Mouse (Mus musculus): ENCODE data around the gene Olfr1393. TPM values are rescaled to one million over a fixed set of nuclear protein-coding genes. Genes with fewer than 3 reads are reported as not detected.
"Not testable (repeated sequence)": the region's sequence is repeated elsewhere in the genome, so short reads cannot be mapped to it uniquely, and the experiment has no call there.

Olfr1393 gene
- total RNA-seq, 2 experiments from 2014 or later: not detected

DNA sequence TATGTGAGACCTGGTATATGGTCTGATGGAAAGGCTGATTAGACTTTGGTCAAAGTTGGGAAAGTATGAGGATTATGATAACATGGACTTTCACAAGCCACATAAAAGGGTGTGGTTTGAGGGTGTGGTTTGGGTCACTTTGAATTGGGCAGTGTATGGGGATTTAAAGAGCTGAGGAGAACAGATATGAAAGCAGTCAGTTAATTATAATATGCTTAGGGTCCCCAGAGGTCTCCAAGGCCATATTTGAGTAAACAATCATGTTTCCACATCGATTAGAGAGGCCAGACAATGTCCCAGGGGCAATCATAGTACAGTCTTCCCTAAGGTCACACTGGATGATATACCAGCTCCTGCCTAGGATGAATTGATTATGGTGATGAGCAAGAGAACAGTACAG lies 6.9 kb downstream of the Olfr1393 start, which contains the start of gene Olfr1392:
TSS of gene Olfr1392 (plus strand) at position 301 of the 400 bp plus-strand sequence.
- ATAC-seq (replicated peaks; ENCODE audit: low FRiP score, poor library complexity, severe bottlenecking): not testable (repeated sequence)

DNA sequence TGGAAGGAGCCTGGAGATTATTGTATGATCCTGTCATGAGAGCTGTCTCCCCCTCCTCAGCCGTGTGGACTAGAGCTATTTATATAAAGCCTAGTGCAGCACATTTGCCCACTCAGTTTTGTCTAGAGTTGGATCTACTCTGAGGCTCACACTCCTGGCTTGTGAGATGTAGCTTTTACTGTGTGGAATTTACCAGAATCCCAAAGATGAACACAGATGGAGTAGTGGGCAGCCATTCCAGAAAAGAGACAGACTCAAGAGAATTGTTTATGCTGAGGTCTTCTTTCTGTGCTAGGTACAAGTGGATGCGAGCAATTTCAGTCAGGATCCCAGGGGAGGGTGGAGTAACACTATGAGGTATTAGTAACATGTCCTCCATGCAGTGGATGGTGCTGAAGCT lies 9.1 kb downstream of the Olfr1393 start:
- no peak for ATAC-seq (replicated peaks; ENCODE audit: low FRiP score, poor library complexity, severe bottlenecking)

DNA sequence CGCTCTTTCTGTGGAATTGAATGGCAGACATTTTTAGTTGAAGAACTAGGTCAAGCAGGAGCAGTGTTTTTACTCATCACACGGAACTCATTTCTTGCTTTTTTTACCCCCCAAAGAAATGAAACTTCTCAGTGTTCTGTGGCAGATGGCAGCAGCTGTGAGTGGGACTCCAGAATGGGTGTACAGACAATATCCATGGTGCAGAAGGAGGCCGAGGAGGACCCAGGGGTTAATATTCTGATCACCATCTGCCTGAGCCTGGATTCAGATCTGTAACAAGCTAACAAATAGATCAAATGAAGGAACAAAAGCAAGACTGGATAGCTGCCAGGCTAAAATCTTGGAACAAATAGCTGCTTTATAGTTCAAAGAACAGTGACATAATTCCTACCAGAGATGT lies 14.7 kb downstream of the Olfr1393 start:
- ATAC-seq (replicated peaks; ENCODE audit: low FRiP score, poor library complexity, severe bottlenecking): no peak

DNA sequence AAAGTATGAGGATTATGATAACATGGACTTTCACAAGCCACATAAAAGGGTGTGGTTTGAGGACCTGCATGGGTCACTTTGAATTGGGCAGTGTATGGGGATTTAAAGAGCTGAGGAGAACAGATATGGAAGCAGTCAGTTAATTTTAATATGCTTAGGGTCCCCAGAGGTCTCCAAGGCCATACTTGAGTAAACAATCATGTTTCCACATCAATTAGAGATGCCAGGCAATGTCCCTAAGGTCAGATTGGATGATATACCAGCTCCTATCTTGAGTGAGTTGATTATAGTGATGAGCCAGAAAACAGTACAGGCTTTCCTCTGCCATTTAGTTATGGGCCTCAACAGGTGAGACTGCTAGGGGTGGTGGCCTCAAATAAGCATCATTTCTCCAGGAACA lies 26.3 kb downstream of the Olfr1393 start, which contains the start of gene Olfr10:
TSS of gene Olfr10 (plus strand) at position 301 of the 400 bp plus-strand sequence.
- ATAC-seq (replicated peaks; ENCODE audit: low FRiP score, poor library complexity, severe bottlenecking): no peak

DNA sequence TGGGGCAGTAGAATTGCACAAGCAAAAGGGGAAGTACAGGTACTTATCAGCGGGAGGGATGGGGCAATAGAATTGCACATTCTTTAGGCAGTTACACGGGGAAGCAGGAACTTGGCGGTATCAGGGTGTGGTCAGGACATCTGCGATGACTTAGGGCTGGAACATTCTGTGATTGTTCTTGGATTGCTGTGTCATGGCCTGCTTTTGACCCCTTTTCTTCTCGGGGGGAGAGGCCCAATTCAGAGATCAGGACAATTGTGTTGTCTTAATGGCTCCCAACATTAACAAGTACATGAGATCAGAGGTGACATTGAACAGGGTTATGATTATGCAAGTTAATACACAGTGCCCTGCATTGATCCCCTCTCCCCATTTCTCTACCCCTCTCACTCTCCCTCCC lies 30.4 kb downstream of the Olfr1393 start:
- ATAC-seq (replicated peaks; ENCODE audit: low FRiP score, poor library complexity, severe bottlenecking): not testable (repeated sequence)

DNA sequence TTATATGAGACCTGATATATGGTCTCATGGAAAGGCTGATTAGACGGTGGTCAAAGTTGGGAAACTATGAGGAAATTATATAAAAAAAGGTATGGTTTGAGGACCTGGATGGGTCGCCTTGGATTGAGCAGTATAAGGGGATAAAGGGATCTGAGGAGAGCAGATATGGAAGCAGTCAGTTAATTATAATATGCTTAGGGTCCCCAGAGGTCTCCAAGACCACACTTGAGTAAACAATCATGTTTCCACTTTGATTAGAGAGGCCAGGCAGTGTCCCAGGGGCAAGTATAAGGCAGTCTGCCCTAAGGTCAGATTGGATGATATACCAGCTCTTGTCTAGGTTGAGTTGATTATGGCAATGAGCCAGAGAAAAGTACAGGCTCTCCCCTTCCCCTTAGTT lies 44.3 kb downstream of the Olfr1393 start, which contains the start of gene Olfr1391:
TSS of gene Olfr1391 (plus strand) at position 301 of the 400 bp plus-strand sequence.
- no peak for ATAC-seq (replicated peaks; ENCODE audit: low FRiP score, poor library complexity, severe bottlenecking)

DNA sequence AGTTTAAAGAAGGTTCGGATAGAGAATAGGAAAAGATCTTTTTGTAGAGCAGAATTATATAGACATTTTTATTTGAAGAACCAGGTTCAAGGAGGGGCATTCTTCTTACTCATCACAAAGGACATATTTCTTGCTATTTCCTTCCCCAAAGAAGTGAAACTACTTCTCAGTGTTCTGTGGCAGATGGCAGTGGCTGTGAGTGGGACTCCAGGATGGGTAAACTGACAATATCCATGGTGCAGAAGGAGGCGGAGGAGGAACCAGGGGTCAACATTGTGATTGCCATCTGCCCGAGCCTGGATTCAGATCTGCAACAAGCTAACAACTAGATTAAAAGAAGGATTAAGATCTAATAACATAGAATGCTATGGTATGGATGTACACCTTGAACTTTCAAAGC lies 48.6 kb downstream of the Olfr1393 start:
- no peak for ATAC-seq (replicated peaks; ENCODE audit: low FRiP score, poor library complexity, severe bottlenecking)

DNA sequence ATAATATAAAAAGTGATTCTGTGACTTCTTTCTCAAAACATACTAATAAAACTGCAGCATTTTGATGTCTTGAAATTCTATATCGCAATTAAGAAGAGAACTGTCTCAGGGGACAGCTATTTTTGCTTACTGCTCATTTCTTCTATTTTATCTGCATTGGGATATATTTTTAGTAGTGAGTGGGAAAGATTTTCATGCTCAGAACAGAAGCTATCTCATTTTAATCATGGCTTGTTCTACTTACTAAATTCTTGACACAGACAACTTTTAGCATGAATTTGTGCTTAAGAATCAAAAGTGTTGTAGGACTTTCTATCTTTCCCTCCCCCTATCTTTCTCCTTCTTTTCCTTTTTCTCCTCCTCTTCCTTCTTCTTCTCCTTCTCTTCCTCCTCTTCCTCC lies 51.6 kb downstream of the Olfr1393 start:
- ATAC-seq (replicated peaks; ENCODE audit: low FRiP score, poor library complexity, severe bottlenecking): no peak

Other genes starting within 250 kb of the Olfr1393 start
- gene 9930111J21Rik2, start 227.1 kb upstream of the Olfr1393 start, total RNA-seq (2015; ENCODE audit: low replicate concordance): 19.1 and 19.3 TPM in 2 replicates
- 13.3 and 13.7 TPM in 2 replicates for gene 9930111J21Rik2, start 227.1 kb upstream of the Olfr1393 start, total RNA-seq (2017; ENCODE audit: low replicate concordance)
- gene Tgtp2, start 214.1 kb upstream of the Olfr1393 start, total RNA-seq (2015; ENCODE audit: low replicate concordance): 10.5 and 29.3 TPM in 2 replicates
- 19.6 and 28.1 TPM in 2 replicates for gene Tgtp2, start 214.1 kb upstream of the Olfr1393 start, total RNA-seq (2017; ENCODE audit: low replicate concordance)
- gene Ifi47, start 201.7 kb upstream of the Olfr1393 start, total RNA-seq (2015; ENCODE audit: low replicate concordance): 54.1 and 55.9 TPM in 2 replicates
- 17.2 and 18.8 TPM in 2 replicates for gene Ifi47, start 201.7 kb upstream of the Olfr1393 start, total RNA-seq (2017; ENCODE audit: low replicate concordance)
- gene Olfr1396, start 163.4 kb upstream of the Olfr1393 start, total RNA-seq (2015; ENCODE audit: low replicate concordance): not detected in 2 replicates
- not detected in 2 replicates for gene Olfr1396, start 163.4 kb upstream of the Olfr1393 start, total RNA-seq (2017; ENCODE audit: low replicate concordance)
- gene Olfr1395, start 136.0 kb upstream of the Olfr1393 start, total RNA-seq (2015; ENCODE audit: low replicate concordance): not detected in 2 replicates
- not detected in 2 replicates for gene Olfr1395, start 136.0 kb upstream of the Olfr1393 start, total RNA-seq (2017; ENCODE audit: low replicate concordance)
- gene Olfr1394, start 123.9 kb upstream of the Olfr1393 start, total RNA-seq (2015; ENCODE audit: low replicate concordance): not detected in 2 replicates
- not detected in 2 replicates for gene Olfr1394, start 123.9 kb upstream of the Olfr1393 start, total RNA-seq (2017; ENCODE audit: low replicate concordance)
- 1.1 and 2.9 TPM in 2 replicates for gene Btnl9, start 91.1 kb upstream of the Olfr1393 start, total RNA-seq (2015; ENCODE audit: low replicate concordance)
- 0.53 and 0.77 TPM in 2 replicates for gene Btnl9, start 91.1 kb upstream of the Olfr1393 start, total RNA-seq (2017; ENCODE audit: low replicate concordance)
- gene Zfp62, start 75.0 kb upstream of the Olfr1393 start, total RNA-seq (2015; ENCODE audit: low replicate concordance): 55.9 and 72.1 TPM in 2 replicates
- gene Zfp62, start 75.0 kb upstream of the Olfr1393 start, total RNA-seq (2017; ENCODE audit: low replicate concordance): 35.6 and 36.3 TPM in 2 replicates
- 12.2 and 15.5 TPM in 2 replicates for gene Mgat1, start 34.1 kb upstream of the Olfr1393 start, total RNA-seq (2015; ENCODE audit: low replicate concordance)
- gene Mgat1, start 34.1 kb upstream of the Olfr1393 start, total RNA-seq (2017; ENCODE audit: low replicate concordance): 21.8 and 26.2 TPM in 2 replicates
- not detected in 2 replicates for gene Olfr1392, start 7.0 kb downstream of the Olfr1393 start, total RNA-seq (2015; ENCODE audit: low replicate concordance)
- not detected in 2 replicates for gene Olfr1392, start 7.0 kb downstream of the Olfr1393 start, total RNA-seq (2017; ENCODE audit: low replicate concordance)
- gene Olfr10, start 26.4 kb downstream of the Olfr1393 start, total RNA-seq (2015; ENCODE audit: low replicate concordance): not detected in 2 replicates
- not detected in 2 replicates for gene Olfr10, start 26.4 kb downstream of the Olfr1393 start, total RNA-seq (2017; ENCODE audit: low replicate concordance)
- not detected in 2 replicates for gene Olfr1391, start 44.4 kb downstream of the Olfr1393 start, total RNA-seq (2015; ENCODE audit: low replicate concordance)
- not detected in 2 replicates for gene Olfr1391, start 44.4 kb downstream of the Olfr1393 start, total RNA-seq (2017; ENCODE audit: low replicate concordance)
- not detected in 2 replicates for gene Olfr1390, start 56.9 kb downstream of the Olfr1393 start, total RNA-seq (2015; ENCODE audit: low replicate concordance)
- gene Olfr1390, start 56.9 kb downstream of the Olfr1393 start, total RNA-seq (2017; ENCODE audit: low replicate concordance): not detected in 2 replicates
- not detected in 2 replicates for gene Olfr1389, start 144.8 kb downstream of the Olfr1393 start, total RNA-seq (2015; ENCODE audit: low replicate concordance)
- not detected in 2 replicates for gene Olfr1389, start 144.8 kb downstream of the Olfr1393 start, total RNA-seq (2017; ENCODE audit: low replicate concordance)
- 1.8 TPM in 1 of 2 replicates, not detected in the other for gene Olfr1388, start 158.3 kb downstream of the Olfr1393 start, total RNA-seq (2015; ENCODE audit: low replicate concordance)
- 2.7 and 7.3 TPM in 2 replicates for gene Olfr1388, start 158.3 kb downstream of the Olfr1393 start, total RNA-seq (2017; ENCODE audit: low replicate concordance)
- gene Olfr1387, start 177.0 kb downstream of the Olfr1393 start, total RNA-seq (2015; ENCODE audit: low replicate concordance): not detected in 2 replicates
- not detected in 2 replicates for gene Olfr1387, start 177.0 kb downstream of the Olfr1393 start, total RNA-seq (2017; ENCODE audit: low replicate concordance)
- gene Olfr1386, start 186.7 kb downstream of the Olfr1393 start, total RNA-seq (2015; ENCODE audit: low replicate concordance): not detected in 2 replicates
- not detected in 2 replicates for gene Olfr1386, start 186.7 kb downstream of the Olfr1393 start, total RNA-seq (2017; ENCODE audit: low replicate concordance)
- not detected in 2 replicates for gene Olfr1385, start 210.8 kb downstream of the Olfr1393 start, total RNA-seq (2015; ENCODE audit: low replicate concordance)
- gene Olfr1385, start 210.8 kb downstream of the Olfr1393 start, total RNA-seq (2017; ENCODE audit: low replicate concordance): not detected in 2 replicates
- not detected in 2 replicates for gene Olfr1384, start 228.4 kb downstream of the Olfr1393 start, total RNA-seq (2015; ENCODE audit: low replicate concordance)
- gene Olfr1384, start 228.4 kb downstream of the Olfr1393 start, total RNA-seq (2017; ENCODE audit: low replicate concordance): not detected in 2 replicates
- gene Olfr1383, start 241.3 kb downstream of the Olfr1393 start, total RNA-seq (2015; ENCODE audit: low replicate concordance): not detected in 2 replicates
- not detected in 2 replicates for gene Olfr1383, start 241.3 kb downstream of the Olfr1393 start, total RNA-seq (2017; ENCODE audit: low replicate concordance)
- gene Olfr1382, start 249.9 kb downstream of the Olfr1393 start, total RNA-seq (2015; ENCODE audit: low replicate concordance): not detected in 2 replicates
- not detected in 2 replicates for gene Olfr1382, start 249.9 kb downstream of the Olfr1393 start, total RNA-seq (2017; ENCODE audit: low replicate concordance)

All from erythroid progenitor cell, adult 5-6 weeks (primary cell).